Comparison of ENCODE assay signal across 10 mouse cellular contexts in genomic region chr3:127071471-127071870, GRCm38 (mm10).
DNase-seq lines count a peak whose midpoint lies in the region; ATAC-seq lines count a peak whose summit lies in the region.
"Had no signal": no experiment of that assay in that cellular context is flagged by ENCODE, and none has a peak within 500 bp of the region (broad histone marks: within the 10 kb centered on the region; RNA-seq: fewer than 3 reads in every experiment).

No protein-coding gene starts in this region.

- intact Hi-C loops in left cerebral cortex, postnatal 14 days (cut with DNase I) = no loop called here

- no peak overlapping the region for H3K9ac ChIP-seq in liver, embryonic 12.5 days

- WGBS in heart, embryonic 10.5 days = 76% methylated on average over 1 of the region's 1 CpGs
- 85% methylated on average over 1 of the region's 1 CpGs for WGBS in liver, embryonic 12.5 days (ENCODE audit: insufficient replicate concordance)

- H3K4me2 ChIP-seq in liver, embryonic 12.5 days = no peak overlapping the region

- no peak for ATAC-seq in inflammation-experienced regulatory T-cells, adult 6 months
- no peak for ATAC-seq in liver, embryonic 12.5 days

- no peaks in the 10 kb centered on the region for H3K4me1 ChIP-seq in heart, embryonic 10.5 days
- no peaks in the 10 kb centered on the region for H3K4me1 ChIP-seq in liver, embryonic 12.5 days

- H3K4me3 ChIP-seq in heart, embryonic 10.5 days = no peak overlapping the region
- no peak overlapping the region for H3K4me3 ChIP-seq in liver, embryonic 12.5 days

- no peak overlapping the region for H3K27ac ChIP-seq in heart, embryonic 10.5 days
- H3K27ac ChIP-seq in liver, embryonic 12.5 days = no peak overlapping the region

- no peaks in the 10 kb centered on the region for H3K9me3 ChIP-seq in heart, embryonic 10.5 days
- H3K9me3 ChIP-seq in liver, embryonic 12.5 days (replicated peaks) = no peaks in the 10 kb centered on the region

- H3K27me3 ChIP-seq in heart, embryonic 10.5 days (ENCODE audit: insufficient read depth, poor library complexity, severe bottlenecking) = no peaks in the 10 kb centered on the region
- no peaks in the 10 kb centered on the region for H3K27me3 ChIP-seq in liver, embryonic 12.5 days (replicated peaks)
- H3K27me3 ChIP-seq: CH12.LX had no signal

- peak; percentile 19 for DNase-seq in heart, adult 8-10 months (ENCODE audit: low spot score)
- DNase-seq in heart, embryonic 10.5 days (ENCODE audit: low spot score) = no peak
- DNase-seq in brain, embryonic 18.5 days (ENCODE audit: low read depth, low spot score) = peak; percentile 14
- DNase-seq in gastrocnemius, postnatal 10 days = peak; percentile 64
- peak; percentile 83 to 84 for DNase-seq in left cerebral cortex, postnatal 14 days (ENCODE audit: low spot score in 2 of 2)
- no peak for DNase-seq in neural tube, embryonic 10.5 days (ENCODE audit: extremely low spot score, low spot score)
- DNase-seq: thymus, adult 18-20 months had no signal

- H3K36me3 ChIP-seq in heart, embryonic 10.5 days = no peaks in the 10 kb centered on the region
- H3K36me3 ChIP-seq in liver, embryonic 12.5 days = no peaks in the 10 kb centered on the region

Comparison
In these comparisons a context has a peak if more than half of its experiments do, and no peak if none do; other contexts are left out.
1. DNase-seq: peak in heart, adult 8-10 months (single experiment), brain, embryonic 18.5 days (single experiment), gastrocnemius, postnatal 10 days (single experiment) and left cerebral cortex, postnatal 14 days (2 of 2); none in heart, embryonic 10.5 days (single experiment) and neural tube, embryonic 10.5 days (single experiment).